Mouse (Mus musculus) erythroblast, embryonic 14.5 days (primary cell): ENCODE measurements around the gene Wdfy3.

Experiments used
- GATA1 ChIP-seq: IDR thresholded peaks from 2 replicates; pipeline ENCODE4 v1.6.1; 2012; ENCODE audit warnings: low read length, inconsistent platforms, mixed read lengths
- TAL1 ChIP-seq: IDR thresholded peaks from 3 replicates; pipeline ENCODE4 v1.6.1; 2012; ENCODE audit warnings: low read length, inconsistent platforms, mixed read lengths

- no peak for TF ChIP-seq GATA1
- no peak for TF ChIP-seq TAL1
Measured at GRCm38 (mm10) chr5:101986694-101987093, 83.0 kb downstream of the Wdfy3 start.
